Mouse (Mus musculus) heart, embryonic 10.5 days (tissue): ENCODE data around the gene Mlh1. TPM values are rescaled to one million over a fixed set of nuclear protein-coding genes. Genes with fewer than 3 reads are reported as not detected.

Experiments used
- DNase-seq: peaks from one replicate; pipeline ENCODE4 v3.0.0-alpha.2; 2017; ENCODE audit warnings: low spot score
- H3K27ac ChIP-seq: fragments of 300-500 bp; sonication (generic); 2 replicates; pipeline ENCODE4 v1.5.1; 2016; ENCODE audit warnings: mild to moderate bottlenecking
- H3K27me3 ChIP-seq: fragments of 300-500 bp; sonication (generic); 2 replicates; pipeline ENCODE4 v1.6.1; 2016; ENCODE audit warnings: mild to moderate bottlenecking; ENCODE audit not compliant: poor library complexity, insufficient read depth, severe bottlenecking
- H3K36me3 ChIP-seq: fragments of 300-500 bp; sonication (generic); 2 replicates; pipeline ENCODE4 v1.6.1; 2016; ENCODE audit warnings: mild to moderate bottlenecking, moderate library complexity
- H3K4me1 ChIP-seq: fragments of 300-500 bp; sonication (generic); 2 replicates; pipeline ENCODE4 v1.6.1; 2016; ENCODE audit warnings: mild to moderate bottlenecking
- H3K4me3 ChIP-seq: fragments of 300-500 bp; sonication (generic); 2 replicates; pipeline ENCODE4 v1.5.1; 2016; ENCODE audit warnings: mild to moderate bottlenecking, moderate library complexity
- H3K9me3 ChIP-seq: fragments of 300-500 bp; sonication (generic); 2 replicates; pipeline ENCODE4 v1.6.1; 2016; ENCODE audit warnings: mild to moderate bottlenecking, moderate library complexity
- WGBS: fragments of 180-500 bp; shearing (Covaris S2); methylation state at CpG from one replicate; pipeline ENCODE4 v1.1.7; 2016; 5-methylcytosine and 5-hydroxymethylcytosine counted together
- polyA plus RNA-seq: library from polyadenylated mRNA; unstranded; fragments of >200 nt; fragmentation: Nextera tagmentation; extraction: Ambion mirVana; gene quantifications from 2 replicates; pipeline ENCODE4 v1.2.1, GENCODE M21; 2016

Gene Mlh1
- polyA plus RNA-seq, 1 experiment from 2014 or later: 51.7 TPM

DNA sequence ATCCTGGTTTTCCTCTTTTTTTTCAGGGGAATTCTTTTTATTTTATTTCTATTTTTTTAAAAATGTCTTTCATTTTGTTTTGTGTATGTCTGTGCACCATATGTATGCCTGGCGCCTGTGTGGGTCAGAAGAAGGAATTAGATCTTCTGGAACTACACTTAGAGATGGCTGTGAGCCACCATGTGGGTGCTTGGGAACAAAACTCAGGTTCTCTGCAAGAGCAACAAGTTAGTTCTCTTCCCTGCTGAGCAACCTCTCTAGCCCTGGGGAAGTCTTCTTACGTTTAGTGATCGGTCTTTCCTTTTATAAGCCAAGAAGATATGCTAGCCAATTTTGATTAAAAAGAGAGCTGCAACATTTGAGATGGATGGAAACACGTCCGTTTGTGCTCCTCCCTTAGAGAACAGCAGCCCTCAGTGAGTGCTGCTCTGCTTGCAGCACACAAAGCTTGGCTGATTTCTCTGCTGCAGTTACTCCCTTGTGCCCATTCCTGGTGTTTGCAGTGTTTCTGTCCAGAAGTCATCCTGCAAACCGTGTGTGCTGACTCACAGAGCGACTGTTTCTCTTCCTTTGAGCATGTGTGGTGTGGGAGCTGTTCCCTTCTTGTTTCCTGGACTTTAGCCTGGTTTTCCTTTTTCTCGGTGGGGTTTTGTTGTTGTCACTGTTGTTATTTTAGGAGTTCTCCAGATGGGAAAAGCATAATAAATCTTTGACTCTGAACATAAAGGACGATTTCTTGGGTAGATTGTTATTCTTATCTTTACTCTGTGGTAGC, 66.8 kb downstream of the Mlh1 start:
- no peaks in the 10 kb centered on the region for H3K27me3 ChIP-seq
- peaks cover 16% of the 10 kb centered on the region for H3K4me1 ChIP-seq
- no peak overlapping the region for H3K4me3 ChIP-seq
- H3K36me3 ChIP-seq: peaks cover 29% of the 10 kb centered on the region
- WGBS: 69% methylated on average over 9 of the region's 9 CpGs
- no peak overlapping the region; the same call in 1 of the 2 replicates for H3K27ac ChIP-seq
- H3K9me3 ChIP-seq: no peaks in the 10 kb centered on the region
- no peak for DNase-seq

DNA sequence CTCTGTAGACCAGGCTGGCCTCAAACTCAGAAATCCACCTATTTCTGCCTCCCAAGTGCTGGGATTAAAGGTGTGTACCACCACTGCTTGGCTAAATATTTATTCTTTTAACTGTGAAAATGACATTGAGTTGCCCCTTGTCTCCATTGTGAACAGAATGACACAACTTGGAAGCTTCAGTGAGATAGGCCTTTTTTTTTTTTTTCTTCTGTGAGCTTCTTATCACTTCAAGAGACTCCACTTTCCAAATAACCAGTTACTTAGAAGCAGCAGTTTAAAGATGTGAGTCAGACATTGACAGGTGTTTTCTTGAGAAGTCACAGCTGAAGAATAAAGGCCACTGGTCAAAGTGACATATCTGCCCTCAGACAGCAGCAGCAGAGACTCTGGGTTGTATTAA, 71.4 kb downstream of the Mlh1 start:
- H3K27me3 ChIP-seq: no peaks in the 10 kb centered on the region
- DNase-seq: no peak
- no peak overlapping the region for H3K4me3 ChIP-seq
- H3K4me1 ChIP-seq: peaks cover 20% of the 10 kb centered on the region
- peaks cover 35% of the 10 kb centered on the region for H3K36me3 ChIP-seq
- H3K9me3 ChIP-seq: no peaks in the 10 kb centered on the region
- no peak overlapping the region for H3K27ac ChIP-seq

DNA sequence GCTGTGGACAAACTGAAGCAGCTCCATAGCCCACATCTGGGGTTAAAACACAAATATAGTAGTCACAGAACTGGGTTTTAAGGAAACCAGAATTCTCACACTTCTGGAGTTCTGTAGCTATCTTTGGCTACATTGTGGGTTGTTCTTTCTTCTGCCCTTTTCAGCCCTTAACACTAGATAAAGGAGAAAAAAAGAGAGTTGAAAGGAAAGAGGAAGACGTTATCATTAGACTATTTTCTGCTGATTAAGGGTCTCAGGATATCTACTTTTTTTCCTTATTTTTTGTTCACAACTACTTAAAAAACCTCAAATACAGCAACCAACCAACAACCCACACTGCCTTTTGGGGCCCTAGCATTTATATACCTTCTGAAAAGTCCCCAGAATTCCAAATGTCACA, 73.3 kb downstream of the Mlh1 start:
- H3K4me3 ChIP-seq: no peak overlapping the region
- H3K9me3 ChIP-seq: no peaks in the 10 kb centered on the region
- DNase-seq: no peak
- peaks cover 17% of the 10 kb centered on the region for H3K4me1 ChIP-seq
- H3K36me3 ChIP-seq: peaks cover 36% of the 10 kb centered on the region
- no peaks in the 10 kb centered on the region for H3K27me3 ChIP-seq
- peak overlapping the region; percentile 11; the same call in 1 of the 2 replicates for H3K27ac ChIP-seq
- 63% methylated on average over 1 of the region's 1 CpGs for WGBS

DNA sequence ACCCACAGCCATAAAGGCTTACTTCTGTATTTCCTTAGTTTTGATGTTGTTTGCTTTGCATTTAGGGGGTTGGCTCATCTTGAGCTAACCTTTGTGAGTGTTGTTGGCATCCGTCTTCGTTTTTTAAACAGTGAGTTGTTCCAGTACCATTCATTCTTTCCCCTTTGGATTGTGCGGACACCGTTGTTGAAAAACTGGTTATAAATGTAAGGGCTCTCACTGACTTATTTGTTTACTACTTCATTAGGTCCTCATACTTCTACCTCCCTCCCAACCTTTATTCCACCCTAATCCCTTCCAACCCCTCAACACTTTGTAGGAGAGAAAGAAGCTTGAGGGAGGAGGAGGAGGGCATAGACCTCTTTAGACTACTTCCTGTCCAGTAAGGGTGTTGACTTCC, 73.9 kb downstream of the Mlh1 start:
- Histone ChIP-seq H3K27ac (peak overlapping the region; percentile 11; the same call in 1 of the 2 replicates), H3K36me3 (peaks cover 38% of the 10 kb centered on the region), H3K4me3 (no peak overlapping the region), H3K4me1 (peaks cover 17% of the 10 kb centered on the region), H3K27me3 (no peaks in the 10 kb centered on the region), H3K9me3 (no peaks in the 10 kb centered on the region)
- no peak for DNase-seq
- WGBS: 93% methylated on average over 4 of the region's 4 CpGs

DNA sequence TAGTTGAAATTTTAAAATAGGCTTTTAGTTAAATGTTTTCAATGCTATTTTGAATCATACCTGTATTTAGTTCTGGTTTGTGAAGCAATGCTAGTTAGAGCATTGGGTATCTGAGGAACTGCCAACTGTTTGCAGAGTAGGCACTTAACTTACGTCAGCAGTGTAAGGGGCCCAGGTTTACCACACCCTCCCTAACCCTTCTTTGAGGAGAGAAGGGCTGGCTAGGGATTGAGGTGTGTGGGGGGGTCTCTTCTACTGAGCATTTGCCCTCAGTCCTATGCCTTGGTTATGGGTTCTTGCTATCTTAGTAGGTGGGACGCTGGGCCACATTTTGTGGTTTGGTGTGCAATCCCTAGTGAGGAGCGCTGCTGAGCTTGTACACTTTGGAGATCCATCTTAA, 74.5 kb downstream of the Mlh1 start:
- Histone ChIP-seq H3K9me3 (no peaks in the 10 kb centered on the region), H3K4me1 (peaks cover 17% of the 10 kb centered on the region), H3K27me3 (no peaks in the 10 kb centered on the region), H3K36me3 (peaks cover 32% of the 10 kb centered on the region), H3K27ac (no peak overlapping the region), H3K4me3 (no peak overlapping the region)
- 92% methylated on average over 3 of the region's 3 CpGs for WGBS
- no peak for DNase-seq

DNA sequence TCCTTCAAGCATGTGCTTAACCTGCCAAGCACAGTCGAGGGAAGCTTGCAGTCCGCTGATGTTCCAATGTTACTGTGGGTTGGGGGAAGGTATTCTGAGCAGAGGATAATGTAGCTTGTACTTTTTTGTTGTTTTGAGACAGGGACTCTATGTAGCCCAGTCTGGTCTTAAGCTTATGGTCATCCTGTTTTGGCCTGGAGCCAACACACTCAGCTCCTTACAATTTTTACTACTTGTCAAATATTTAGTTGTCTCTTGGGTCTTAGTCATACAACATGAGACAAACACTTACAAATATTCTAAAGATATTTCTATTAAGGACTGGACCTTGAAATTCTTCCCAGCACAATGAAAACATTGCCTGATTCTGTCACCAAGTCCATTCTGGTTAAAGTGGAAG, 78.4 kb downstream of the Mlh1 start:
- peaks cover 44% of the 10 kb centered on the region for H3K36me3 ChIP-seq
- no peak overlapping the region for H3K4me3 ChIP-seq
- WGBS: 91% methylated on average over 2 of the region's 2 CpGs
- H3K27me3 ChIP-seq: no peaks in the 10 kb centered on the region
- no peak for DNase-seq
- H3K27ac ChIP-seq: no peak overlapping the region
- peaks cover 10% of the 10 kb centered on the region; the same call in 1 of the 2 replicates for H3K4me1 ChIP-seq
- no peaks in the 10 kb centered on the region for H3K9me3 ChIP-seq

DNA sequence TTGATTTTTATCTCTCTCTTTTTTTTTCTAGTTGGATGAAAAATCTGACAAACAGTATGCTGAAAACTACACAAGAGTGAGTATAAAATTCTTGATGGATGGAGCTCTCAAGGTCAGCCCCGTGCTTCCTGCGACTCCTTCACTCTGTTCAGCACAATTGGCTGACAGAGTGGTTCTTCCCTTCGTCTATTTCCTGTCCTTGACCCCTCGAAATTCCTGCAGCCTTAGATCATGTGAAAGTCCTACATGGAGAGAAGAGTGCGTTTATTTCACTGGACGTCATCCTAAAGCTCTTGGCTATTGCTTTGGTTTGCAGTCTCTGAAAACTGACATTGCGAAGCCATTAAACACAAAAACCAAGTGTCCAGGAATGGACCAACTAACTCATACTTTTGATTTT, 82.9 kb downstream of the Mlh1 start:
- DNase-seq: no peak
- Histone ChIP-seq H3K4me3 (no peak overlapping the region), H3K9me3 (no peaks in the 10 kb centered on the region), H3K4me1 (no peaks in the 10 kb centered on the region), H3K27ac (no peak overlapping the region), H3K27me3 (no peaks in the 10 kb centered on the region; the same call in 1 of the 2 replicates), H3K36me3 (peaks cover 41% of the 10 kb centered on the region)
- WGBS: 74% methylated on average over 7 of the region's 7 CpGs

DNA sequence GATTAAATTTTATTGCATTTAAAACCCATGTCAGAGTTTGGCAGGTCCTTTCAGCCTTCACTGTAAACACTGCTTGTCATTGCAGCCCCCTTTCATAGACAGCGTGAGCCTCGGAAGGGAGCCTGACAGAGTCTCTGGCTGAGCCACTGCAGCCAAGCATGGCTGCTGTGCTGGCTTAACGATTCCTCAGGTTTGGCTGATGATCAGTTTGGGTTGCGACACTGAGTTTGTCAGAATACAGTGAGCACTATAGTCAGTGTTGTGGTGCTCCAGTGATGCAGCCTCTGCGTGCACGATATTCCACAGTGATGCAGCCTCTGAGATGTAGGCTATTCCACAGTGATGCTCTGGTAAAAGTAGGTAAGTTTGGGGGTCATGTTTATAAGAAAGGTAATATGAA, 84.7 kb downstream of the Mlh1 start:
- WGBS: 88% methylated on average over 6 of the region's 6 CpGs

DNA sequence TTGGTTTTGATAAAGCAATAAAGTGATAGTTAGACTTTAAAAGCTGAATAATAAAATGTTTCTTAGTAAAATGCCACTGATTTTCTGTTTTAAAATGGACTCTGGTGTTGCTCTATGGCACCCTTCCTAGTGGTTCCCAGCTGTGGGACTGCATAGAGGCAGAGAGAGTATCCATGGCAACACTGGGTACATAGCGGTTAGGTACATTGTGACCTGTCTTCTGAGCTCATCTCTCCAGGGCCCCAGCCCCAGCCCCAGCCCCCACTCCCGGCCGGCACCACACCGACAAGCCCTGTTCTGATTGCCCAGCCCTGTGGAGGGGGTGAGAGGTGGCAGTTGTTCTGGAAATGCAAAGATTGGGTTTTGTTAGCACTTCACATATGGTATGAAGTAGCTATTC, 86.7 kb downstream of the Mlh1 start:
- Histone ChIP-seq H3K36me3 (peaks cover 20% of the 10 kb centered on the region), H3K9me3 (no peaks in the 10 kb centered on the region), H3K27me3 (peaks cover 4% of the 10 kb centered on the region; the same call in 1 of the 2 replicates), H3K27ac (no peak overlapping the region), H3K4me3 (no peak overlapping the region), H3K4me1 (no peaks in the 10 kb centered on the region)
- DNase-seq: no peak
- WGBS: 62% methylated on average over 4 of the region's 4 CpGs

More for the DNA sequence above, 84.7 kb downstream of the Mlh1 start:
- H3K27ac ChIP-seq: no peak overlapping the region
- H3K4me3 ChIP-seq: no peak overlapping the region
- H3K4me1 ChIP-seq: no peaks in the 10 kb centered on the region
- no peaks in the 10 kb centered on the region for H3K9me3 ChIP-seq
- peaks cover 31% of the 10 kb centered on the region for H3K36me3 ChIP-seq
- no peaks in the 10 kb centered on the region; the same call in 1 of the 2 replicates for H3K27me3 ChIP-seq
- DNase-seq: no peak

DNA sequence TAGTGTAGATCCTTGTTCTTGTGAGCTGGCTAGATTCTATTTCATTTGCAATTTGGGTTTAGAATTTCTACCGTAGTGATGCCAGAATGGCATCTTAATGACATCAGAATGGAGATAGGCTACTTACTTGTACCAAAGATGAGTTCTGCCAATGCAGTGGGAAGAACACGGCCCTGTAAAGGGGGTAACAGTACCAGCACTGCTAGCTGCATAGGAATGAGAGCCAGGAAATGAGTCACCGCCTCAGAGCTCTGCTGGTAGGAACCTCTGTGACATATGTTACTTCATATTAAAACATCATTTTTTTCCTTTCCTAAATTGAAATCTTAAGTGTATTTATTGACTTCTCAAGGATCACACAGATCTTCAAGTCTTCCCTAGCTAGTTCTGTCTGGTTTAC, 89.4 kb downstream of the Mlh1 start:
- H3K4me1 ChIP-seq: no peaks in the 10 kb centered on the region
- no peaks in the 10 kb centered on the region for H3K9me3 ChIP-seq
- H3K27me3 ChIP-seq: peaks cover 6% of the 10 kb centered on the region; the same call in 1 of the 2 replicates
- DNase-seq: no peak
- no peak overlapping the region for H3K4me3 ChIP-seq
- peaks cover 6% of the 10 kb centered on the region; the same call in 1 of the 2 replicates for H3K36me3 ChIP-seq
- H3K27ac ChIP-seq: no peak overlapping the region
- 67% methylated on average over 3 of the region's 3 CpGs for WGBS

DNA sequence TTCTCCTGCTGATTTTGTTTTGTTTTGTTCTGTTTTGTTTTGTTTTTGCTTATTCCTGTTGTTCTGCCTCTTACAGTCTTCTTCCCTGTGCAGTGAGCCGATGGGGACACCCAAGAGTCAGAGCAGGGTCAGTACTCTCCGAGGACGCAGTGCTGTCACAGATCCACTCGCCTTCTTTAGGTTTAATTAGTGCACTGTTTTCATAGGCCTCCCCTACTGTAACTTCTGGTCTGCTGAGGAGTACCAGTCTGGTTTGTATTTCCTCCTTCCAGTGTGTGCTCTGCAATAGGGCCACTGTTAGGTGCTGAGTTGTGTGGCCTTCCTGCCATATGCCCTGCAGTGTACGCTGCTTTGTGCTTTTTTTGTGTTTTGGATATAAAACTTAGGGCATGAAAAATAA, 92.6 kb downstream of the Mlh1 start:
- Histone ChIP-seq H3K27me3 (0 out of 2 replicates have a peak, but pooled peaks cover 6% of the 10 kb centered on the region), H3K27ac (no peak overlapping the region), H3K4me3 (no peak overlapping the region), H3K4me1 (no peaks in the 10 kb centered on the region), H3K9me3 (no peaks in the 10 kb centered on the region), H3K36me3 (peaks cover 13% of the 10 kb centered on the region)
- 77% methylated on average over 5 of the region's 5 CpGs for WGBS
- DNase-seq: no peak
